Mouse (Mus musculus): Measurements from ENCODE around the gene Syk. TPM values are rescaled to one million over a fixed set of nuclear protein-coding genes. Genes with fewer than 3 reads are reported as not detected.

Gene Syk
- total RNA-seq, 2 experiments from 2014 or later = 40.1 to 67.4 TPM

GRCm38 (mm10) chr13:52694857-52695256 lies 111.9 kb downstream of the Syk start:
- peak; percentile 61 for ATAC-seq (replicated peaks; ENCODE audit: poor library complexity)

Other genes starting within 250 kb of the Syk start
- 1.5 and 2.4 TPM in 2 replicates for gene Diras2, start 51.9 kb upstream of the Syk start, total RNA-seq (2015)
- 1.00 and 1.8 TPM in 2 replicates for gene Diras2, start 51.9 kb upstream of the Syk start, total RNA-seq (2017)

All from megakaryocyte progenitor cell, adult 5-6 weeks (primary cell).